Mouse (Mus musculus) gastrocnemius, postnatal 14 days (tissue): ENCODE results near the gene Acad12. TPM values are rescaled to one million over a fixed set of nuclear protein-coding genes. Genes with fewer than 3 reads are reported as not detected.
A peak's percentile ranks its signal among the peaks of the same experiment; 100 is the strongest.

Experiments
- DNase-seq: peaks from one replicate; pipeline ENCODE4 v3.0.0; 2021; ENCODE audit warnings: mixed read lengths
- intact Hi-C: fragments of 180-260 bp; cut with DNase I; formaldehyde crosslinking; loops from one replicate; pipeline ENCODE4 v1.15.1; 2025; ENCODE audit warnings: low total_unique reads
- total RNA-seq, 2 experiments: library from RNA; stranded (reverse); gene quantifications; 2 replicates each; pipeline ENCODE4 v1.2.3; 2021

The Acad12 gene
- total RNA-seq, 2 experiments from 2014 or later: 13.3 to 14.8 TPM

DNA sequence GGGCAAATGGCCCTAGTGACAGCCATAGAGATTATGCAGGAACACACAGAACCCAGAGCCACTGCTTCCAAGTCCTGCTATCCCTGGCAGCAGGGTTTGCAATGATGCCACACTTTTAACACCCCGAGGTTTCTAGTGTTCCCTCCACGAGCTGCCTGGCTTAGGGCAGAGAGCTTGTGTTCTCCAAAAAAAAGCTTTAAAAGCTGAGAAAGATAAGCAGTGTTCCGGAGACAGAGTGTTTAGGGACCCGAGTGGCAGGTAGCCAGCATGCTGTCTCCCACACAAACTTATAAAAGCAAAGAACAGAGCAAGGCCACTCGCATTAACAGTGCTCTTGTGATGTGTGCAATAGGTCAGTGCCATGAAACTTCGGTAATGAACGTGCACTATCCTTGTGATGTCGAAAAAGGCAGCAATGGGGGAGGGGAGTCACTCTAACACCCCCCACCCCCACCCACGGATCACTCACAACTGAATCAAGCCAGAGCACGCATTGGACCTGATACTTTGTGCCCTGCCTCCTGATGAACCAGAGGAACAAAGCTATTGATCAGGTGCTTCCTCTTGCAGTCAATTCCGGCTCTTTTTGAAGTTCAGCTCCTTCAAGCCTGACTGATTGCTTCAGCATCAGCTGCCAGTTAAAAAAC, 27.2 kb downstream of the Acad12 start:
- intact Hi-C loops: no loop called here
- no peak for DNase-seq

GRCm38 (mm10) chr5:121589928-121590327, 28.8 kb downstream of the Acad12 start:
- intact Hi-C loops: no loop called here
- no peak for DNase-seq

GRCm38 (mm10) chr5:121586400-121587039, 32.2 kb downstream of the Acad12 start:
- intact Hi-C loops: no loop called here
- DNase-seq: peak; percentile 26

GRCm38 (mm10) chr5:121585699-121586098, 33.0 kb downstream of the Acad12 start:
- intact Hi-C loops: no loop called here
- DNase-seq: no peak

- no peak for DNase-seq
- intact Hi-C loops: no loop called here
Observed at GRCm38 (mm10) chr5:121585005-121585404, 33.7 kb downstream of the Acad12 start.

DNA sequence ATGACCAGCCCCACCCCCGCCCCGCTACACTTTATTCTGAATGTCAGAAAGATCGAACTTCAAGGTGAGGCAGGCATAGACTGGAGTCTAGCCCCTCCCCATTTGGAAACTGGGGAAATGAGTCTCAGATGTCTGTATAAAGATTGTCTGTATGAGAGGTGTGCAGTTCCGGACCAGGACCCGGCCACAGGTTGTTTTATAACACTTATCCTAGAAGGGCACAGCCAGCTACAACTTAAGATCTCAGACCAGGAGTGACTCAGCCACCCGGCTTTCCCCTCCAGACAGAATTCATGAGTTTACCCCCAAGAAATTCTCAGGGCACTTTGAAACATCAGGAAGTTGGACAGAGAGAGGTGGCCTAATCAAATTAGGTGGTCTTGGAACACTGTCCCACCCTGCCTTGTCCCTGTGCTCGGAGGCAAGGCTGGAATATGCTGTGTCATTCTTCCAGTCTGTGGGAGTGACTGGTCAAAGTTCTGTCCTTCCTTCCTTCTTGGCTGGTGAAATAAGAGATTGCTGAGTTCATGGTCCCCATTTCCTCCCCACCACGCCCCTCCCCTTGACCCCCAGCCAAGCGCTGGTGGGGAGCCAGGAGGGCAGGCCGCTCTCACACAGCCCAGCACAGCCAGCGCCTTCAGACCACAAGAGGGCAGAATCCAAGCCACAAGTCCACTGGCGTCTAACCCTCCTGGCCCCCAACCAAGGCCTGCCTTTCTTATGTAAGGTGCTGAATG, 34.8 kb downstream of the Acad12 start:
- DNase-seq: peak; percentile 96
- intact Hi-C loops: no loop called here

DNA sequence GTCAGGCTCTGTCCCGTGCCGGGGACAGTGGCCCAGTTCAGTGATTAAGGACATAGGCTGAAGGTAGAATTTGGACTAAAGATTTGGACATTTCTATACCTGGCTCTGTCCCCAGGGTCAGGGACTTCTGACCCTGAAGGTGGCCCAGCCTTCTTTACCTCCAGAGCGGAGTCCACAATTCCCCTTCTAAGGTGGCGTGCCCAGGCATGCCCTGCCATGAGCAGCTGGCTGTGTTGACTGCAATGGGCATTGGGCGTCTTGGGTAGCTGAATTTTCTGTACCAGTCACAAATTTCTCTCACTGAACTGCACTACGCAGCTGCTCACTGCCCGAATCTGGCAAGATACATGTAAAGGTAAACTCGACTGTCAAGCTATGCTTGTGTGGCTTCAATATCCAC, 36.8 kb downstream of the Acad12 start:
- DNase-seq: no peak
- intact Hi-C loops: no loop called here

DNA sequence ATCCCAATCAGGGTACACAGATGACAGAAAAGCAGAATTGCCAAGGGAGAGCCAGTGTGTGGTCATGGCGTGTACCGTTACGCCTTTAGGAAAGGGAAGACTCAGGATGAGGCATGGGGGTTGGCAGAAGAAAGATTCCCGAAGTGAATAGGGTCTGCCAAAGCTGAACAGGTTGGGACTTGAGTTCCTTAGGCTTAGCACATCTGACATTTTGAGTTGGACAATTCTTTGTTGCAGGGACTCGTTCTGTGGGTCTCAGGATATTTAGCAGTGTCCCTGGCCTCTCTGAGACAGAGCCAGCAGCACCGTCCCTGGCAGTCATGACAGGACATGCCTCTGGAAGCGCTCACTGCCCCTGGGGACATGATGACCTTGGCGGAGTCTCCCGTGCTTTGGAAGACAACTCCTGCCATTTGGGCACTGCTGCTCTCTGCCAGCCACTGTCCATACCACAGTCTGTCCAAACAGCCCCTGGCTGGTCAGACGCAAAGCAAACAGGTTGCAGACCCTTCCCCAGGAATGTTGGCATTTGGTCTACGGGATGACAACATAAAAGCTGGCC, 41.7 kb downstream of the Acad12 start:
- peak; percentile 59 for DNase-seq
- intact Hi-C loops: no loop called here

DNA sequence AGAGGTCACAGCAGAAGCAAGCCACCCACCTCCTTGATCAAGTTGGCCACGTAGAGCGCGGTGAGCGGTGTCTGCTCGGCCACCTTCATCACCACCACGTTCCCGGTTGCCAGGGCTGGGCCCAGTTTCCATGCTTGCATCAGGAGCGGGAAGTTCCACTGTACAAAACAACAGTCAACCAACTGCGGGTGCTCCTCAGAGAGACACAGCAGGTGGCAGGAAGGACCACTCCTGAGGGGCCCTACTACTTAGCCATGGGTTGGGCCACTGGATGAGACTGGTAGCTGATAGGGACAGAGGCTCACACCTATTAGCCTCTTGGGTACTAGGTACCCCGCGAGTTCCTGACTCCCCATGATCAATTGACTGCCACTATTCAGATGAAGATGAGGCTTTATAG, 42.9 kb downstream of the Acad12 start:
- no peak for DNase-seq
- intact Hi-C loops: no loop called here

- intact Hi-C loops: no loop called here
- no peak for DNase-seq
Observed at GRCm38 (mm10) chr5:121574145-121574544, 44.6 kb downstream of the Acad12 start.

DNA sequence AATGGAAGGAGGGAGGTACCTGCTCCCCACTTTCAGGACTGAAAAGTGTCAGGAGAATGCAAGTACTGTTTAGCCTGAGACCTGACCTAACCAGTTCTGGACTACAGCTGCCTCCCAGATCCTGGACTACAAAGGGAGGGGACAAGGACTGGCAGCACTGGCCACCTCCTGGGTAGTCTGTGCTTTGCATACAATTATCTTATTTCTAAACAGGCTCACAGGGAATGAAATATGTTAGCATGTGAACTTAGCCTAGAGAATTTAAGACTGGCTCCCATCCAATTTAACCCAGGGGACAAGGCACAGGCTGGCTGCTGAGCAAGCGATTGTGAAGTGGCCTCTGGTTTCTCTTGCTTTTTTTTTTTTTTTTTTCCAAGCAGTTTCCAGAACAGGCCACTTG, 48.0 kb downstream of the Acad12 start:
- intact Hi-C loops: no loop called here
- no peak for DNase-seq

DNA sequence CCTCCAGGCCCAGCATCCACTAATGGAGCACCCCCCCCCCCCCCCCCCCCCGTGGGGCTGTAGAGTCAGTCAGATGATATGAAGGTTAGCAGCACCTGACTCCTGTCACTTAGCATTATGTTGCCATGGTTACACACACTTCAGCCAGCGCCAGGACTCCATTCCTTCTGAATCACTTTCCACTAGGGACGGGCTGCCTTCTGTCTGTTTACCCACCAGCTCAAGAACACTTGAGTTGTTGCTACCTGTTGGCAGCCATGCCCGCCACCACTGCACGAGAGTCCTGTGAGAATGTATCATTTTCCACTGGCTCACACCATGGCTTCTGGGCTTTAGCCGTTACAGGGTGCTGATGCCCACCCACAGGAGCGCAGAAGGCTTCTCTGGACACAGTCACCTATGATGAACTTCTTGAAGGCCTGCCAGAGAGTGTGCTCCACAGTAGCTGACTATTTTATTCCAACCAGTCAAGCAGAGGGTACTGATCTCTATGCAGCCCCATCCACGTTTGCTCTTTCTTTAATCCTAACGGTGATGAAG, 48.8 kb downstream of the Acad12 start:
- intact Hi-C loops: loop anchor here (5.0 kb wide), 1 partner anchor 32 kb away; no protein-coding TSS in a partner anchor

GRCm38 (mm10) chr5:121566035-121566681, 52.6 kb downstream of the Acad12 start:
- intact Hi-C loops: loop anchor here (5.0 kb wide), 1 partner anchor 36 kb away; no protein-coding TSS in a partner anchor
- no peak for DNase-seq

More for the DNA sequence above, 48.8 kb downstream of the Acad12 start:
- DNase-seq: no peak

- peak; percentile 88 for DNase-seq
- intact Hi-C loops: no loop called here
Observed at GRCm38 (mm10) chr5:121564468-121564895, 54.3 kb downstream of the Acad12 start.

DNA sequence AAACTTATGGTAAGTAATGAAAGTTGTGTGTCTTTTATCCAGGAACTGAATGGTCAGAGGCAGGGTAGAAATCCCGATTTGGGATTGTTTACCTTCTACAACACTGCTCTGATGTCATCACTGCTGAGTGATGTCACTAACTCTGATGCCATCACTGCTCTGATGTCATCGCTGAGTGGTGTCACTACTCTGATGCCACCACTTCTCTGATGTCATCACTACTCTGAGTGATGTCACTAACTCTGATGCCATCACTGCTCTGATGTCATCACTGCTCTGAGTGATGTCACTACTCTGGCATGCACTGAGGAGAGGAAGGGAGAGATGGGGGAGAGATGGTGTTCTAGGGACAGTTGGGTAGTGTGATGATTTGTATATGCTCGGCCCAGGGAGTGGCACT, 56.3 kb downstream of the Acad12 start:
- DNase-seq: no peak
- intact Hi-C loops: no loop called here

- intact Hi-C loops: no loop called here
- DNase-seq: peak; percentile 53
Observed at GRCm38 (mm10) chr5:121549196-121549595, 69.5 kb downstream of the Acad12 start.

- DNase-seq: no peak
- intact Hi-C loops: no loop called here
Observed at GRCm38 (mm10) chr5:121547084-121547483, 71.7 kb downstream of the Acad12 start.
